Mouse (Mus musculus): ENCODE data around the gene Ank. TPM values are rescaled to one million over a fixed set of nuclear protein-coding genes. Genes with fewer than 3 reads are reported as not detected.
A peak's percentile ranks its signal among the peaks of the same experiment; 100 is the strongest.

The Ank gene
- polyA plus RNA-seq, 1 experiment from 2014 or later = 5.7 TPM

GRCm38 (mm10) chr15:27593717-27594116 is 127.2 kb downstream of the Ank start:
- WGBS = 81% methylated on average over 13 of the region's 13 CpGs
- no peak overlapping the region for H3K9ac ChIP-seq (ENCODE audit: low read length)
- no peak overlapping the region for H3K27ac ChIP-seq (ENCODE audit: low read length)
- ATAC-seq (ENCODE audit: low read depth) = no peak
- no peaks in the 10 kb centered on the region for H3K9me3 ChIP-seq (ENCODE audit: control insufficient read depth, low read length)
- no peaks in the 10 kb centered on the region; the same call in 1 of the 2 replicates for H3K4me1 ChIP-seq (replicated peaks; ENCODE audit: control insufficient read depth, insufficient read depth, low read length)
- peaks cover 19% of the 10 kb centered on the region for H3K36me3 ChIP-seq (ENCODE audit: control insufficient read depth, insufficient read depth, low read length)
- no peak overlapping the region for H3K4me3 ChIP-seq (ENCODE audit: low read length)
- no peaks in the 10 kb centered on the region for H3K27me3 ChIP-seq (ENCODE audit: control insufficient read depth, insufficient read depth, low read depth, low read length)
- no peak overlapping the region for H3K4me2 ChIP-seq (ENCODE audit: low read depth, low read length)

- no peaks in the 10 kb centered on the region; the same call in 1 of the 2 replicates for H3K4me1 ChIP-seq (replicated peaks; ENCODE audit: control insufficient read depth, insufficient read depth, low read length)
- WGBS = 31% methylated on average over 4 of the region's 4 CpGs
- H3K36me3 ChIP-seq (ENCODE audit: control insufficient read depth, insufficient read depth, low read length) = peaks cover 21% of the 10 kb centered on the region
- no peak overlapping the region for H3K4me2 ChIP-seq (ENCODE audit: low read depth, low read length)
- no peaks in the 10 kb centered on the region for H3K27me3 ChIP-seq (ENCODE audit: control insufficient read depth, insufficient read depth, low read depth, low read length)
- ATAC-seq (ENCODE audit: low read depth) = 0 out of 2 replicates have a peak, but pooled peaks have one; percentile 43
- H3K9me3 ChIP-seq (ENCODE audit: control insufficient read depth, low read length) = no peaks in the 10 kb centered on the region
- H3K4me3 ChIP-seq (ENCODE audit: low read length) = no peak overlapping the region
- no peak overlapping the region for H3K9ac ChIP-seq (ENCODE audit: low read length)
- peak overlapping the region; percentile 75 for H3K27ac ChIP-seq (ENCODE audit: low read length)
Observed at GRCm38 (mm10) chr15:27594973-27595372, 128.5 kb downstream of the Ank start.

GRCm38 (mm10) chr15:27595560-27595959 is 129.1 kb downstream of the Ank start:
- Histone ChIP-seq H3K9ac (ENCODE audit: low read length) (no peak overlapping the region), H3K36me3 (ENCODE audit: control insufficient read depth, insufficient read depth, low read length) (peaks cover 18% of the 10 kb centered on the region), H3K27me3 (ENCODE audit: control insufficient read depth, insufficient read depth, low read depth, low read length) (no peaks in the 10 kb centered on the region), H3K27ac (ENCODE audit: low read length) (peak overlapping the region; percentile 75), H3K9me3 (ENCODE audit: control insufficient read depth, low read length) (no peaks in the 10 kb centered on the region), H3K4me1 (replicated peaks; ENCODE audit: control insufficient read depth, insufficient read depth, low read length) (no peaks in the 10 kb centered on the region; the same call in 1 of the 2 replicates), H3K4me3 (ENCODE audit: low read length) (no peak overlapping the region), H3K4me2 (ENCODE audit: low read depth, low read length) (no peak overlapping the region)
- 40% methylated on average over 8 of the region's 8 CpGs for WGBS
- ATAC-seq (ENCODE audit: low read depth) = peak; percentile 56; the same call in 1 of the 2 replicates

GRCm38 (mm10) chr15:27596463-27597140 is 130.1 kb downstream of the Ank start:
- Histone ChIP-seq H3K27me3 (ENCODE audit: control insufficient read depth, insufficient read depth, low read depth, low read length) (no peaks in the 10 kb centered on the region), H3K4me3 (ENCODE audit: low read length) (no peak overlapping the region), H3K4me2 (ENCODE audit: low read depth, low read length) (no peak overlapping the region), H3K4me1 (replicated peaks; ENCODE audit: control insufficient read depth, insufficient read depth, low read length) (no peaks in the 10 kb centered on the region; the same call in 1 of the 2 replicates), H3K36me3 (ENCODE audit: control insufficient read depth, insufficient read depth, low read length) (peaks cover 16% of the 10 kb centered on the region), H3K9ac (ENCODE audit: low read length) (no peak overlapping the region), H3K27ac (ENCODE audit: low read length) (no peak overlapping the region), H3K9me3 (ENCODE audit: control insufficient read depth, low read length) (no peaks in the 10 kb centered on the region)
- ATAC-seq (ENCODE audit: low read depth) = no peak
- WGBS = 50% methylated on average over 3 of the region's 3 CpGs

GRCm38 (mm10) chr15:27597516-27597915 is 131.0 kb downstream of the Ank start:
- H3K27ac ChIP-seq (ENCODE audit: low read length) = no peak overlapping the region
- no peak for ATAC-seq (ENCODE audit: low read depth)
- H3K9ac ChIP-seq (ENCODE audit: low read length) = no peak overlapping the region
- H3K36me3 ChIP-seq (ENCODE audit: control insufficient read depth, insufficient read depth, low read length) = peaks cover 16% of the 10 kb centered on the region
- no peak overlapping the region for H3K4me2 ChIP-seq (ENCODE audit: low read depth, low read length)
- WGBS = 82% methylated on average over 4 of the region's 4 CpGs
- H3K27me3 ChIP-seq (ENCODE audit: control insufficient read depth, insufficient read depth, low read depth, low read length) = no peaks in the 10 kb centered on the region
- no peak overlapping the region for H3K4me3 ChIP-seq (ENCODE audit: low read length)
- no peaks in the 10 kb centered on the region; the same call in 1 of the 2 replicates for H3K4me1 ChIP-seq (replicated peaks; ENCODE audit: control insufficient read depth, insufficient read depth, low read length)
- no peaks in the 10 kb centered on the region for H3K9me3 ChIP-seq (ENCODE audit: control insufficient read depth, low read length)

GRCm38 (mm10) chr15:27598786-27599385 is 132.4 kb downstream of the Ank start:
- 88% methylated on average over 13 of the region's 13 CpGs for WGBS
- H3K4me1 ChIP-seq (replicated peaks; ENCODE audit: control insufficient read depth, insufficient read depth, low read length) = no peaks in the 10 kb centered on the region; the same call in 1 of the 2 replicates

GRCm38 (mm10) chr15:27600524-27600923 is 134.0 kb downstream of the Ank start:
- H3K4me1 ChIP-seq (replicated peaks; ENCODE audit: control insufficient read depth, insufficient read depth, low read length) = no peaks in the 10 kb centered on the region; the same call in 1 of the 2 replicates

More at GRCm38 (mm10) chr15:27598786-27599385, 132.4 kb downstream of the Ank start:
- Histone ChIP-seq H3K36me3 (ENCODE audit: control insufficient read depth, insufficient read depth, low read length) (peaks cover 11% of the 10 kb centered on the region), H3K9ac (ENCODE audit: low read length) (no peak overlapping the region), H3K4me2 (ENCODE audit: low read depth, low read length) (no peak overlapping the region), H3K27me3 (ENCODE audit: control insufficient read depth, insufficient read depth, low read depth, low read length) (no peaks in the 10 kb centered on the region), H3K27ac (ENCODE audit: low read length) (no peak overlapping the region), H3K4me3 (ENCODE audit: low read length) (no peak overlapping the region), H3K9me3 (ENCODE audit: control insufficient read depth, low read length) (no peaks in the 10 kb centered on the region)
- no peak for ATAC-seq (ENCODE audit: low read depth)

GRCm38 (mm10) chr15:27604558-27604957 is 138.1 kb downstream of the Ank start:
- H3K9ac ChIP-seq (ENCODE audit: low read length) = no peak overlapping the region
- no peak overlapping the region for H3K4me3 ChIP-seq (ENCODE audit: low read length)
- peaks cover 20% of the 10 kb centered on the region for H3K36me3 ChIP-seq (ENCODE audit: control insufficient read depth, insufficient read depth, low read length)
- WGBS = 78% methylated on average over 3 of the region's 3 CpGs
- no peaks in the 10 kb centered on the region for H3K4me1 ChIP-seq (replicated peaks; ENCODE audit: control insufficient read depth, insufficient read depth, low read length)
- ATAC-seq (ENCODE audit: low read depth) = no peak
- no peaks in the 10 kb centered on the region for H3K9me3 ChIP-seq (ENCODE audit: control insufficient read depth, low read length)
- no peak overlapping the region for H3K4me2 ChIP-seq (ENCODE audit: low read depth, low read length)
- no peak overlapping the region for H3K27ac ChIP-seq (ENCODE audit: low read length)
- no peaks in the 10 kb centered on the region for H3K27me3 ChIP-seq (ENCODE audit: control insufficient read depth, insufficient read depth, low read depth, low read length)

More at GRCm38 (mm10) chr15:27600524-27600923, 134.0 kb downstream of the Ank start:
- Histone ChIP-seq H3K27me3 (ENCODE audit: control insufficient read depth, insufficient read depth, low read depth, low read length) (no peaks in the 10 kb centered on the region), H3K36me3 (ENCODE audit: control insufficient read depth, insufficient read depth, low read length) (peaks cover 9% of the 10 kb centered on the region), H3K4me3 (ENCODE audit: low read length) (no peak overlapping the region), H3K4me2 (ENCODE audit: low read depth, low read length) (no peak overlapping the region), H3K9me3 (ENCODE audit: control insufficient read depth, low read length) (no peaks in the 10 kb centered on the region), H3K9ac (ENCODE audit: low read length) (no peak overlapping the region), H3K27ac (ENCODE audit: low read length) (no peak overlapping the region)
- ATAC-seq (ENCODE audit: low read depth) = peak; percentile 20; the same call in 1 of the 2 replicates
- WGBS = 60% methylated on average over 5 of the region's 5 CpGs

GRCm38 (mm10) chr15:27605252-27605651 is 138.8 kb downstream of the Ank start:
- H3K27me3 ChIP-seq (ENCODE audit: control insufficient read depth, insufficient read depth, low read depth, low read length) = no peaks in the 10 kb centered on the region
- 68% methylated on average over 3 of the region's 3 CpGs for WGBS

More at GRCm38 (mm10) chr15:27605252-27605651, 138.8 kb downstream of the Ank start:
- H3K9me3 ChIP-seq (ENCODE audit: control insufficient read depth, low read length) = no peaks in the 10 kb centered on the region
- H3K27ac ChIP-seq (ENCODE audit: low read length) = no peak overlapping the region
- no peak overlapping the region for H3K9ac ChIP-seq (ENCODE audit: low read length)
- peaks cover 16% of the 10 kb centered on the region for H3K36me3 ChIP-seq (ENCODE audit: control insufficient read depth, insufficient read depth, low read length)
- no peak for ATAC-seq (ENCODE audit: low read depth)
- H3K4me2 ChIP-seq (ENCODE audit: low read depth, low read length) = no peak overlapping the region
- no peaks in the 10 kb centered on the region for H3K4me1 ChIP-seq (replicated peaks; ENCODE audit: control insufficient read depth, insufficient read depth, low read length)
- H3K4me3 ChIP-seq (ENCODE audit: low read length) = no peak overlapping the region
